Mouse (Mus musculus) CH12.LX (cell line): ENCODE measurements around the gene Kremen2. TPM values are rescaled to one million over a fixed set of nuclear protein-coding genes. Genes with fewer than 3 reads are reported as not detected.

Experiments used
- DNase-seq: peaks from one replicate; pipeline ENCODE4 v3.0.0-alpha.2; 2013; ENCODE audit errors: extremely low read depth
- H3K27ac ChIP-seq: 2 replicates; pipeline ENCODE4 v1.5.1; 2012; ENCODE audit warnings: low read depth, mild to moderate bottlenecking, control low read depth, moderate library complexity; ENCODE audit not compliant: insufficient read depth
- H3K27me3 ChIP-seq: replicated peaks from 2 replicates; pipeline ENCODE3; 2012; ENCODE audit warnings: inconsistent platforms
- H3K36me3 ChIP-seq, 2 experiments: replicated peaks in 1 of 2; 2 replicates each; pipeline versions ENCODE3 to v1.6.1; 2012; ENCODE audit warnings: inconsistent platforms in 1 of 2, low read length in 1 of 2, mild to moderate bottlenecking in 1 of 2, mixed read lengths in 1 of 2, moderate library complexity in 1 of 2; ENCODE audit not compliant: control insufficient read depth in 1 of 2, insufficient read depth in 1 of 2
- H3K4me1 ChIP-seq, 2 experiments: 2 replicates each; pipeline ENCODE4 v1.6.1; 2012; ENCODE audit warnings: inconsistent platforms in 1 of 2, moderate library complexity in 1 of 2; ENCODE audit not compliant: insufficient read depth in 2 of 2, control insufficient read depth in 1 of 2
- H3K4me2 ChIP-seq: 2 replicates; pipeline ENCODE4 v1.6.1; 2012; ENCODE audit warnings: low read depth, mild to moderate bottlenecking, control low read depth; ENCODE audit not compliant: poor library complexity, insufficient read depth, severe bottlenecking
- H3K4me3 ChIP-seq, 3 experiments: fragments of 150-350 bp in 1 of 3; sonication (generic) in 1 of 3; replicated peaks in 1 of 3; 2 replicates each; pipeline versions ENCODE3 to v1.5.1; 2011 to 2012; ENCODE audit warnings: low read depth in 2 of 3, low read length in 2 of 3, mild to moderate bottlenecking in 2 of 3, moderate library complexity in 2 of 3, control low read depth in 1 of 3, improper control_type of control experiment in 1 of 3, inconsistent platforms in 1 of 3, mixed read lengths in 1 of 3; ENCODE audit not compliant: poor library complexity in 1 of 3
- H3K79me2 ChIP-seq: replicated peaks from 2 replicates; pipeline ENCODE4 v1.6.1; 2012; ENCODE audit warnings: mild to moderate bottlenecking, moderate library complexity; ENCODE audit not compliant: control insufficient read depth, poor library complexity, insufficient read depth, severe bottlenecking; ENCODE audit errors: extremely low read depth
- H3K9ac ChIP-seq: 2 replicates; pipeline ENCODE4 v1.6.1; 2012; ENCODE audit warnings: low read depth, mild to moderate bottlenecking, control low read depth, moderate library complexity; ENCODE audit not compliant: insufficient read depth
- H3K9me3 ChIP-seq: replicated peaks from 2 replicates; pipeline ENCODE3; 2012; ENCODE audit warnings: low read length, inconsistent platforms, mixed read lengths
- BHLHE40 ChIP-seq: IDR thresholded peaks from 2 replicates; pipeline ENCODE4 v1.6.1; 2011; ENCODE audit warnings: mild to moderate bottlenecking, low read depth, low read length, improper control_type of control experiment
- CTCF ChIP-seq, 2 experiments: IDR thresholded peaks in 1 of 2; conservative IDR thresholded peaks in 1 of 2; 2 replicates each; pipeline ENCODE4 v1.5.1; 2011 to 2012; ENCODE audit warnings: low read depth in 2 of 2, low read length in 2 of 2, improper control_type of control experiment in 1 of 2, inconsistent platforms in 1 of 2, mild to moderate bottlenecking in 1 of 2, moderate library complexity in 1 of 2
- EP300 ChIP-seq: IDR thresholded peaks from 2 replicates; pipeline ENCODE4 v1.6.1; 2011; ENCODE audit warnings: low read length, improper control_type of control experiment
- ETS1 ChIP-seq: conservative IDR thresholded peaks from 2 replicates; pipeline ENCODE4 v1.6.1; 2012; ENCODE audit warnings: low read depth, mild to moderate bottlenecking, inconsistent platforms, low read length, improper control_type of control experiment, moderate library complexity
- HCFC1 ChIP-seq: IDR thresholded peaks from 2 replicates; pipeline ENCODE4 v1.6.1; 2012; ENCODE audit warnings: low read depth, mild to moderate bottlenecking, inconsistent platforms, low read length, improper control_type of control experiment
- IRF4 ChIP-seq: IDR thresholded peaks from 2 replicates; pipeline ENCODE4 v1.6.1; 2014; ENCODE audit warnings: low read depth, mild to moderate bottlenecking, inconsistent platforms, low read length, improper control_type of control experiment
- MAX ChIP-seq: IDR thresholded peaks from 2 replicates; pipeline ENCODE4 v1.6.1; 2011; ENCODE audit warnings: low read length, improper control_type of control experiment
- MAZ ChIP-seq: IDR thresholded peaks from 2 replicates; pipeline ENCODE4 v1.6.1; 2012; ENCODE audit warnings: low read depth, mild to moderate bottlenecking, inconsistent platforms, low read length, improper control_type of control experiment, moderate library complexity
- MYC ChIP-seq: IDR thresholded peaks from 2 replicates; pipeline ENCODE4 v1.6.1; 2011; ENCODE audit warnings: low read depth, mild to moderate bottlenecking, improper control_type of control experiment, low read length
- NELFE ChIP-seq: IDR thresholded peaks from 2 replicates; pipeline ENCODE4 v1.6.1; 2011; ENCODE audit warnings: low read depth, low read length, improper control_type of control experiment
- POLR2A ChIP-seq: IDR thresholded peaks from 2 replicates; pipeline ENCODE4 v1.6.1; 2011; ENCODE audit warnings: low read depth, mild to moderate bottlenecking, improper control_type of control experiment, low read length
- RAD21 ChIP-seq: IDR thresholded peaks from 2 replicates; pipeline ENCODE4 v1.6.1; 2011; ENCODE audit warnings: low read depth, mild to moderate bottlenecking, low read length, improper control_type of control experiment, moderate library complexity
- SIN3A ChIP-seq: IDR thresholded peaks from 2 replicates; pipeline ENCODE4 v1.6.1; 2012; ENCODE audit warnings: low read length, improper control_type of control experiment, inconsistent platforms
- SMC3 ChIP-seq: IDR thresholded peaks from 2 replicates; pipeline ENCODE4 v1.6.1; 2011; ENCODE audit warnings: low read depth, low read length, improper control_type of control experiment
- TBP ChIP-seq: conservative IDR thresholded peaks from 2 replicates; pipeline ENCODE4 v1.6.1; 2011; ENCODE audit warnings: low read depth, low read length, improper control_type of control experiment
- UBTF ChIP-seq: IDR thresholded peaks from 2 replicates; pipeline ENCODE4 v1.6.1; 2012; ENCODE audit warnings: low read depth, mild to moderate bottlenecking, inconsistent platforms, low read length, improper control_type of control experiment, moderate library complexity
- USF2 ChIP-seq: conservative IDR thresholded peaks from 2 replicates; pipeline ENCODE4 v1.6.1; 2011; ENCODE audit warnings: low read depth, low read length, improper control_type of control experiment
- ZC3H11A ChIP-seq: IDR thresholded peaks from 2 replicates; pipeline ENCODE4 v1.6.1; 2012; ENCODE audit warnings: low read depth, mild to moderate bottlenecking, inconsistent platforms, low read length, improper control_type of control experiment
- ZMIZ1 ChIP-seq: IDR thresholded peaks from 2 replicates; pipeline ENCODE4 v1.6.1; 2012; ENCODE audit warnings: low read depth, mild to moderate bottlenecking, inconsistent platforms, low read length, improper control_type of control experiment
- dilution Hi-C: fragments of 300-500 bp; cut with MboI; formaldehyde crosslinking; loops from 2 replicates; pipeline ENCODE4 v1.14.3; 2020; ENCODE audit warnings: low sequenced_read_pairs; ENCODE audit not compliant: extremely low pct_unique_long_range_greater_than_20kb, extremely low pct_ligation_motif_present
- in situ Hi-C: fragments of 300-500 bp; cut with MboI; formaldehyde crosslinking; loops from 3 replicates; pipeline ENCODE4 v1.14.3; 2019; ENCODE audit warnings: low sequenced_read_pairs, low pct_ligation_motif_present, low pct_unique_long_range_greater_than_20kb, mixed read lengths
- polyA plus RNA-seq: library from polyadenylated mRNA; unstranded; fragments of >175 nt; gene quantifications from 2 replicates; pipeline ENCODE4 v1.2.1, GENCODE M21; 2012; ENCODE audit warnings: low read depth; ENCODE audit not compliant: insufficient read length
- total RNA-seq, 2 experiments: library from RNA; depleted of rRNA; stranded (reverse); fragments of 300-350 nt in 1 of 2; fragments of >200 nt in 1 of 2; gene quantifications; 2 replicates each; pipeline ENCODE4 v1.2.3; 2012 to 2014

The Kremen2 gene
- total and polyA plus RNA-seq, 3 experiments: 0.21 to 0.55 (median 0.23) TPM

DNA sequence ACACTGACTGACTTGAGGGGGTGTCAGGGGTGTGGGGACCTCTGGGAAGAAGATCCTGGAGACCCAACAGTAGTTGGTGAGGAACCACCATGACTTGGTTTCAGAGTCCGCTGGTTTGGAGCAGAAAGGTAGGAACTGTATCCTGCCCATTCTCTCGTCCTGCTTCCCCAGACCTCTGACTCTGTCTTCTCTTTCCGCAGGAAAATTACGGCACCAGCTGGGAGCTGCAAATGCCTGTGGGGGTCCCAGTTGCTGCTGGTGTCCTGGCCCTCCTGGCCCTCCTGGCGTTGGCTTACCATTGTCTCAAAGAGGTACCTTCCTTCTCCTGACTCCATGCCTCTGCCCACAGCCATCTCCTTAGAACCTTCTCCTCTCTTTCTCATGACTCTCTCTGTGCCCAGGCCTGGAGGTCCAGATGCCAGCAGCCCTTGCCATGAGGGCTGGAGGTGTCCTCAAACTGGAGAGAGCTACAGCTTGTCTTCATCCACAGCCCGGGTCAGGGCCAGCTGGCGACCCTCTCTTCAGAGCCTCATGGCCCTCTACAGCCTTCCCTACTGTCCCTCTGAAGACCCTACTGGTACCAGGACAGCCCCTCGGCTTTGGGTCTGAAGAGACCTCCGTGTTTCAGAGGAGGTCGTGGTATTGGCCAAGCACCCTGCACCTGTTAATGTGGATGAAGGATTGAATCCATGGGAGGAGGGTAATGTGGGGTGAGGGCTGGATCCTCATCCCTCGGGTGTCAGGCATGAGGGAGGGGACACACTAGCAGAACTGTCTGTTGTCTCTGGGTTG lies 4.0 kb upstream of the Kremen2 start:
- H3K4me3 ChIP-seq: peak overlapping the region; percentile 34 to 48 (median 43)
- peaks cover 17% of the 10 kb centered on the region for H3K27me3 ChIP-seq
- peaks cover 31 to 54% of the 10 kb centered on the region in 2 experiments for H3K4me1 ChIP-seq
- H3K79me2 ChIP-seq: no peaks in the 10 kb centered on the region
- peak overlapping the region; percentile 72 for H3K4me2 ChIP-seq
- DNase-seq: no peak
- in situ Hi-C loops (no loop called here), dilution Hi-C loops (no loop called here)
- TF ChIP-seq TBP (no peak), ETS1 (0 out of 2 replicates have a peak, but pooled peaks have one; percentile 6), NELFE (peak; percentile 52; the same call in 1 of the 2 replicates), MAX (0 out of 2 replicates have a peak, but pooled peaks have one; percentile 37), USF2 (no peak)
- H3K9me3 ChIP-seq: no peaks in the 10 kb centered on the region
- H3K27ac ChIP-seq: no peak overlapping the region
- H3K36me3 ChIP-seq: peaks cover 21 to 35% of the 10 kb centered on the region in 2 experiments
- peak overlapping the region; percentile 55; the same call in 1 of the 2 replicates for H3K9ac ChIP-seq

DNA sequence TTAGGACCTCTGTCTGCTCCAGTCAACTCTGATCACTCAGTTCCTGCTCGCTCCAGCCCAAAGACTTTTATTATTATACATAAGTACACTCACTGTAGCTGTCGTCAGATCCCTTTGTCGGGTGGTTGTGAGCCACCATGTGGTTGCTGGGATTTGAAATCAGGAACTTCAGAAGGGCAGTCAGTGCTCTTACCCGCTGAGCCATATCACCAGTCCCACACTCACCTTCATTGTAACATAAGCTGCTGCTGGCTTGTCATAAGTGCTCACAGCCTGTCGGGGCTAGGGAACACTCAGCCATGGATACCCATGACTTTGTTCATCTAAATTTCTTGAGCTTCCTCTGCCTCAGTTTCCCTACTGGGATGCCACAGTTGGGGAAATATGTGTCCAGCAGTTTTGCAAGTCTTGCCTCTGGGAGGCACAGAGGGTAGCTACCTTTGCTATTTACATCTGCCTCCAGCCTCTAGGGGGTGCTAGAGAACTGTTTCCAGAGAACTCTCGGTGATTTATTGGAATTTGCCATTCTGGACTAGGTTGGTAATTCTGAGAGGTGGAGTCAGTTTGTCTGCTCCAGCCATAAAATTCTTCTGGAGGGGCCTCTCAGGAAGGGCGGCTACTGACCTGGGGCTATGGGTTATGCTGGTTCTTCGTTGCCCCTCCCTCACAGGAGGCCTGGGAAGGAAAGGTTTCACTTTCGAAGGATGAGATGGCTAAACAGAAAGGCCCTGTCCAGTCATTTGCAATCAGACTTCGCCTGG lies 3.2 kb upstream of the Kremen2 start:
- Histone ChIP-seq H3K27me3 (peaks cover 22% of the 10 kb centered on the region), H3K79me2 (no peaks in the 10 kb centered on the region), H3K4me2 (peak overlapping the region; percentile 72), H3K27ac (no peak overlapping the region), H3K9me3 (no peaks in the 10 kb centered on the region), H3K9ac (peak overlapping the region; percentile 55; the same call in 1 of the 2 replicates), H3K4me3 (peak overlapping the region; percentile 34 to 48 (median 43)), H3K4me1 (peaks cover 32 to 55% of the 10 kb centered on the region in 2 experiments), H3K36me3 (peaks cover 21 to 33% of the 10 kb centered on the region in 2 experiments)
- TF ChIP-seq SIN3A (peak; percentile 52; the same call in 1 of the 2 replicates), UBTF (no peak), MYC (no peak), HCFC1 (no peak), EP300 (peak; percentile 44; the same call in 1 of the 2 replicates), POLR2A (0 out of 2 replicates have a peak, but pooled peaks have one; percentile 18), ZMIZ1 (no peak), MAX (no peak), ZC3H11A (no peak), BHLHE40 (no peak), IRF4 (peak; percentile 83), SMC3 (peak; percentile 43), MAZ (peak; percentile 83; the same call in 1 of the 2 replicates), RAD21 (peak; percentile 74), CTCF (conservative IDR thresholded peaks at IDR 0.05 in 1 of 2, IDR thresholded peaks at IDR 0.05 in 1 of 2; ENCODE audit: low read depth in 2 of 2, low read length in 2 of 2) (peak; percentile 84 to 93)
- peak; percentile 89 for DNase-seq
- in situ Hi-C loops: no loop called here
- dilution Hi-C loops: no loop called here
